Mouse (Mus musculus) MEL (cell line): ENCODE measurements around the gene Ranbp2. TPM values are rescaled to one million over a fixed set of nuclear protein-coding genes. Genes with fewer than 3 reads are reported as not detected.

Source experiments
- DNase-seq: peaks from one replicate; pipeline ENCODE4 v3.0.0; 2011; ENCODE audit warnings: low read depth, low spot score
- H3K27ac ChIP-seq: 2 replicates; pipeline ENCODE4 v1.5.1; 2012; ENCODE audit warnings: low read depth, mild to moderate bottlenecking, control low read depth, low read length, moderate library complexity; ENCODE audit not compliant: control insufficient read depth
- H3K27me3 ChIP-seq, 2 experiments: fragments of 150-350 bp in 1 of 2; sonication (generic) in 1 of 2; 2 replicates each; pipeline ENCODE4 v1.6.1; 2012; ENCODE audit warnings: low read length in 2 of 2, mild to moderate bottlenecking in 2 of 2, improper control_type of control experiment in 1 of 2, moderate library complexity in 1 of 2; ENCODE audit not compliant: insufficient read depth in 2 of 2, control insufficient read depth in 1 of 2
- H3K36me3 ChIP-seq, 2 experiments: 2 replicates each; pipeline ENCODE4 v1.6.1; 2012 to 2014; ENCODE audit warnings: low read length in 2 of 2, improper control_type of control experiment in 1 of 2, inconsistent platforms in 1 of 2, mild to moderate bottlenecking in 1 of 2; ENCODE audit not compliant: insufficient read depth in 2 of 2, control insufficient read depth in 1 of 2
- H3K4me1 ChIP-seq, 2 experiments: fragments of 150-350 bp in 1 of 2; sonication (generic) in 1 of 2; 2 replicates each; pipeline ENCODE4 v1.6.1; 2012; ENCODE audit warnings: low read length in 2 of 2, improper control_type of control experiment in 1 of 2, mild to moderate bottlenecking in 1 of 2; ENCODE audit not compliant: insufficient read depth in 2 of 2, control insufficient read depth in 1 of 2
- H3K4me3 ChIP-seq, 2 experiments: fragments of 150-350 bp in 1 of 2; sonication (generic) in 1 of 2; 2 replicates each; pipeline ENCODE4 v1.5.1; 2012; ENCODE audit warnings: low read depth in 2 of 2, low read length in 2 of 2, mild to moderate bottlenecking in 2 of 2, moderate library complexity in 2 of 2, control low read depth in 1 of 2, improper control_type of control experiment in 1 of 2; ENCODE audit not compliant: control insufficient read depth in 1 of 2, insufficient read depth in 1 of 2
- H3K79me2 ChIP-seq: 2 replicates; pipeline ENCODE4 v1.6.1; 2012; ENCODE audit warnings: mild to moderate bottlenecking, low read length, moderate library complexity; ENCODE audit not compliant: control insufficient read depth, poor library complexity, insufficient read depth
- H3K9ac ChIP-seq: 2 replicates; pipeline ENCODE4 v1.6.1; 2012; ENCODE audit warnings: low read depth, mild to moderate bottlenecking, control low read depth, low read length, moderate library complexity; ENCODE audit not compliant: control insufficient read depth, poor library complexity, severe bottlenecking
- H3K9me3 ChIP-seq: fragments of 150-350 bp; sonication (generic); replicated peaks from 2 replicates; pipeline ENCODE4 v1.6.1; 2012; ENCODE audit warnings: mild to moderate bottlenecking, low read length, improper control_type of control experiment, moderate library complexity; ENCODE audit not compliant: insufficient read depth
- CHD2 ChIP-seq: IDR thresholded peaks from 2 replicates; pipeline ENCODE4 v1.6.1; 2011; ENCODE audit warnings: low read length, improper control_type of control experiment
- CTCF ChIP-seq, 3 experiments: IDR thresholded peaks in 2 of 3; conservative IDR thresholded peaks in 1 of 3; 2 replicates each; pipeline ENCODE4 v1.5.1; 2011 to 2012; ENCODE audit warnings: low read length in 3 of 3, low read depth in 2 of 3, mild to moderate bottlenecking in 2 of 3, improper control_type of control experiment in 1 of 3, inconsistent platforms in 1 of 3, mixed read lengths in 1 of 3, moderate library complexity in 1 of 3; ENCODE audit not compliant: control insufficient read depth in 1 of 3, insufficient read depth in 1 of 3, poor library complexity in 1 of 3, severe bottlenecking in 1 of 3
- ELF1 ChIP-seq: IDR thresholded peaks from 2 replicates; pipeline ENCODE4 v1.6.1; 2014; ENCODE audit warnings: low read depth, mild to moderate bottlenecking, inconsistent platforms, low read length, improper control_type of control experiment, moderate library complexity
- ETS1 ChIP-seq: IDR thresholded peaks from 2 replicates; pipeline ENCODE4 v1.6.1; 2012; ENCODE audit warnings: low read depth, mild to moderate bottlenecking, inconsistent platforms, low read length, improper control_type of control experiment, moderate library complexity
- HCFC1 ChIP-seq: IDR thresholded peaks from 2 replicates; pipeline ENCODE4 v1.6.1; 2012; ENCODE audit warnings: low read depth, mild to moderate bottlenecking, inconsistent platforms, low read length, improper control_type of control experiment, moderate library complexity
- MAFK ChIP-seq: IDR thresholded peaks from 2 replicates; pipeline ENCODE4 v1.6.1; 2011; ENCODE audit warnings: low read depth, mild to moderate bottlenecking, low read length, improper control_type of control experiment, borderline replicate concordance
- MAX ChIP-seq: IDR thresholded peaks from 2 replicates; pipeline ENCODE4 v1.6.1; 2011; ENCODE audit warnings: low read length, improper control_type of control experiment
- MAZ ChIP-seq: IDR thresholded peaks from 2 replicates; pipeline ENCODE4 v1.6.1; 2012; ENCODE audit warnings: low read depth, mild to moderate bottlenecking, inconsistent platforms, low read length, improper control_type of control experiment
- MXI1 ChIP-seq: IDR thresholded peaks from 2 replicates; pipeline ENCODE4 v1.6.1; 2011; ENCODE audit warnings: mild to moderate bottlenecking, low read depth, low read length, improper control_type of control experiment
- MYB ChIP-seq: IDR thresholded peaks from 2 replicates; pipeline ENCODE4 v1.6.1; 2011; ENCODE audit warnings: mild to moderate bottlenecking, low read depth, low read length, improper control_type of control experiment
- NRF1 ChIP-seq: IDR thresholded peaks from 2 replicates; pipeline ENCODE4 v1.6.1; 2014; ENCODE audit warnings: low read depth, mild to moderate bottlenecking, inconsistent platforms, low read length, improper control_type of control experiment, moderate library complexity; ENCODE audit not compliant: poor library complexity, insufficient read depth, severe bottlenecking
- POLR2A ChIP-seq, 2 experiments: IDR thresholded peaks; 2 replicates each; pipeline ENCODE4 v1.6.1; 2011 to 2012; ENCODE audit warnings: low read length in 2 of 2, mild to moderate bottlenecking in 2 of 2, control low read depth in 1 of 2, improper control_type of control experiment in 1 of 2, low read depth in 1 of 2, moderate library complexity in 1 of 2; ENCODE audit not compliant: control insufficient read depth in 1 of 2, insufficient read depth in 1 of 2, poor library complexity in 1 of 2
- POLR2AphosphoS2 ChIP-seq: IDR thresholded peaks from 2 replicates; pipeline ENCODE4 v1.6.1; 2011; ENCODE audit warnings: low read length, improper control_type of control experiment
- RCOR1 ChIP-seq: IDR thresholded peaks from 2 replicates; pipeline ENCODE4 v1.6.1; 2012; ENCODE audit warnings: low read depth, mild to moderate bottlenecking, inconsistent platforms, low read length, improper control_type of control experiment
- SIN3A ChIP-seq: IDR thresholded peaks from 2 replicates; pipeline ENCODE4 v1.6.1; 2012; ENCODE audit warnings: low read length, improper control_type of control experiment, inconsistent platforms
- TCF12 ChIP-seq: IDR thresholded peaks from 2 replicates; pipeline ENCODE4 v1.6.1; 2014; ENCODE audit warnings: low read depth, mild to moderate bottlenecking, inconsistent platforms, low read length, improper control_type of control experiment, moderate library complexity
- UBTF ChIP-seq: IDR thresholded peaks from 2 replicates; pipeline ENCODE4 v1.6.1; 2012; ENCODE audit warnings: low read depth, mild to moderate bottlenecking, inconsistent platforms, low read length, improper control_type of control experiment, moderate library complexity, borderline replicate concordance; ENCODE audit not compliant: insufficient read depth
- ZC3H11A ChIP-seq: IDR thresholded peaks from 2 replicates; pipeline ENCODE4 v1.6.1; 2012; ENCODE audit warnings: low read depth, mild to moderate bottlenecking, inconsistent platforms, low read length, improper control_type of control experiment
- ZKSCAN1 ChIP-seq: IDR thresholded peaks from 2 replicates; pipeline ENCODE4 v1.6.1; 2012; ENCODE audit warnings: low read depth, mild to moderate bottlenecking, inconsistent platforms, low read length, improper control_type of control experiment, moderate library complexity
- ZMIZ1 ChIP-seq: IDR thresholded peaks from 2 replicates; pipeline ENCODE4 v1.6.1; 2012; ENCODE audit warnings: low read depth, mild to moderate bottlenecking, inconsistent platforms, low read length, improper control_type of control experiment, moderate library complexity
- ZNF384 ChIP-seq: IDR thresholded peaks from 2 replicates; pipeline ENCODE4 v1.6.1; 2012; ENCODE audit warnings: low read depth, mild to moderate bottlenecking, inconsistent platforms, low read length, improper control_type of control experiment
- polyA plus RNA-seq, 2 experiments: library from polyadenylated mRNA; stranded (reverse) in 1 of 2; unstranded in 1 of 2; fragments of >175 nt in 1 of 2; fragments of >200 nt in 1 of 2; gene quantifications; 2 replicates each; pipeline versions ENCODE4 v1.2.1 to v1.2.4; 2012; ENCODE audit warnings: low replicate concordance in 2 of 2, low read depth in 1 of 2; ENCODE audit not compliant: insufficient read length in 2 of 2, insufficient read depth in 1 of 2, missing spikeins in 1 of 2
- total RNA-seq: library from RNA; depleted of rRNA; stranded (reverse); fragments of 300-350 nt; gene quantifications from 2 replicates; pipeline ENCODE4 v1.2.3, GENCODE M21; 2012

Ranbp2 gene
- total and polyA plus RNA-seq, 3 experiments, result 52.3 to 114 (median 73.5) TPM

DNA sequence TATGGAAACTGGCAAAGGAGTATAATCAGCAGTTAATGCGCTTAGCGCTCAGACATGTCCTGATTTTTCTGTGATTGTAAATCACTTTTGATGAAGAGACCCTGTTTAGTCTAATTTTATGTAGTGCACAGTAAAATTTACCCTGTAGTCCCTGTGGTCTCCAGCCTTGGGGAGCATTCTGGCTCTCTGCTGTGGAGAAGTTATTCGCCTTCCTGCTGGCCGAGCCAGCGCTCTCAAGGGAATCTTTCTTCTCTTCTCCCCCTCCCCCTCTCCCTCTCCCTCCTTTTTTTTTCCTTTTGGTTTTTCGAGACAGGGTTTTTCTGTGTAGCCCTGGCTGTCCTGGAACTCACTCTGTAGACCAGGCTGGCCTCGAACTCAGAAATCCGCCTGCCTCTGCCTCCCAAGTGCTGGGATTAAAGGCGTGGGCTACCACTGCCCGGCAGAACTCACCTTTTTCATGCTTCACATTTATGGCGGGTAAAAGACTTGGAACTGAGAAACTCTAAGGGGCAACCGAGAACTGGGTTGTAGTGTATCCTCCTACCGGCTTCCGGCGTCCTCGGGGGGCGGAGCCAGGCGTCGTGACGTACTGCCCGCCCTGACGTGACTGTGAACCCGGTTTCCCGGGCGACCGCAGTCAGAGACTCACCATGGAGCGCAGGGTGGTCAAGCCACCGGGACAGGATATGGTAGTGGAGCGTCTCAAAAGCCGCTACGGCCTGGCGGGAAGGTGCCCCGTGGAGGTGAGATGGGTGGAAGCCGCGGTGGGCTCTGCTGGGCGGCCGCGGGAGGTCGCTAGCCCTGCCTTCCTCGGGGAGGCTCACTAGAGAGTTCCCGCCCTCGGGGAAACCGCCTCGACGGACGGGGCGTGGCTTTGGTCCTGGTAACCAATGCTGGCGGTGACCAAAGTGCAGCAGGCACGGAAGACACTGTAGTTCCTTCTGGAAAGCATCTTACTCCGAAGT is 50.9 kb downstream of the Ranbp2 start, which contains the start of gene Ccdc138:
Gene Ccdc138, plus strand, starts transcription at position 629 of the 965 bp plus-strand sequence.
- Histone ChIP-seq H3K36me3 (peaks cover 3 to 20% of the 10 kb centered on the region in 2 experiments), H3K4me1 (no peaks in the 10 kb centered on the region; a peak in 2 of 4 replicates), H3K27me3 (no peaks in the 10 kb centered on the region), H3K79me2 (no peaks in the 10 kb centered on the region; the same call in 1 of the 2 replicates), H3K9ac (peak within 1 kb of the TSS; percentile 77), H3K27ac (peak within 1 kb of the TSS; percentile 76), H3K9me3 (no peaks in the 10 kb centered on the region), H3K4me3 (peak within 1 kb of the TSS; percentile 65 to 82)
- peak; percentile 95 for DNase-seq
- TF ChIP-seq MAZ, result no peak
- TF ChIP-seq NRF1, result no peak
- TF ChIP-seq ZMIZ1, result peak; percentile 73; the same call in 1 of the 2 replicates
- peak; percentile 81 for TF ChIP-seq RCOR1
- TF ChIP-seq ETS1, result no peak
- no peak for TF ChIP-seq MXI1
- no peak for TF ChIP-seq ZC3H11A
- no peak for TF ChIP-seq MYB
- peak in 1 of 2 experiments; percentile 2; a peak in 1 of 4 replicates for TF ChIP-seq POLR2A (IDR thresholded peaks at IDR 0.05; ENCODE audit: control insufficient read depth in 1 of 2, insufficient read depth in 1 of 2, low read depth in 1 of 2, low read length in 2 of 2, poor library complexity in 1 of 2)
- 0 out of 2 replicates have a peak, but pooled peaks have one; percentile 14 for TF ChIP-seq MAX
- 0 out of 2 replicates have a peak, but pooled peaks have one; percentile 18 for TF ChIP-seq UBTF
- TF ChIP-seq POLR2AphosphoS2, result peak; percentile 73
- no peak for TF ChIP-seq TCF12
- no peak for TF ChIP-seq CHD2
- TF ChIP-seq MAFK, result no peak
- no peak for TF ChIP-seq ZKSCAN1
- TF ChIP-seq HCFC1, result peak; percentile 71
- TF ChIP-seq CTCF (IDR thresholded peaks at IDR 0.05 in 2 of 3, conservative IDR thresholded peaks at IDR 0.05 in 1 of 3; ENCODE audit: control insufficient read depth in 1 of 3, insufficient read depth in 1 of 3, low read depth in 2 of 3, low read length in 3 of 3, poor library complexity in 1 of 3, severe bottlenecking in 1 of 3), result peak in 2 of 3 experiments; percentile 13 to 24; a peak in 2 of 6 replicates
- TF ChIP-seq SIN3A, result peak; percentile 64
- TF ChIP-seq ZNF384, result peak; percentile 60
- peak; percentile 72; the same call in 1 of the 2 replicates for TF ChIP-seq ELF1
